Mouse (Mus musculus): Measurements from ENCODE around the gene Tmem181a. TPM values are rescaled to one million over a fixed set of nuclear protein-coding genes. Genes with fewer than 3 reads are reported as not detected.
"Not testable (repeated sequence)": the region's sequence is repeated elsewhere in the genome, so short reads cannot be mapped to it uniquely, and the experiment has no call there.

Tmem181a gene
- polyA plus RNA-seq, 1 experiment = 6.7 TPM

GRCm38 (mm10) chr17:6274693-6275092 lies 18.0 kb downstream of the Tmem181a start:
- H3K4me3 ChIP-seq (ENCODE audit: extremely low read depth, insufficient read depth, insufficient read length); H3K4me1 ChIP-seq (ENCODE audit: control insufficient read depth, insufficient read depth, insufficient read length); H3K27ac ChIP-seq (ENCODE audit: insufficient read depth, low read length); H3K36me3 ChIP-seq (ENCODE audit: control insufficient read depth, insufficient read depth, low read length); H3K27me3 ChIP-seq (ENCODE audit: control insufficient read depth, insufficient read depth, low read length); DNase-seq (ENCODE audit: low read depth in 1 of 2, low spot score in 2 of 2): not testable (repeated sequence)
- WGBS = 93% methylated on average over 5 of the region's 6 CpGs

GRCm38 (mm10) chr17:6279205-6279604 lies 22.5 kb downstream of the Tmem181a start:
- not testable (repeated sequence) for H3K27me3 ChIP-seq (ENCODE audit: control insufficient read depth, insufficient read depth, low read length); DNase-seq (ENCODE audit: low read depth in 1 of 2, low spot score in 2 of 2); H3K27ac ChIP-seq (ENCODE audit: insufficient read depth, low read length); H3K4me3 ChIP-seq (ENCODE audit: extremely low read depth, insufficient read depth, insufficient read length); H3K36me3 ChIP-seq (ENCODE audit: control insufficient read depth, insufficient read depth, low read length); H3K4me1 ChIP-seq (ENCODE audit: control insufficient read depth, insufficient read depth, insufficient read length)
- 58% methylated on average over 8 of the region's 8 CpGs for WGBS

- H3K4me1 ChIP-seq (ENCODE audit: control insufficient read depth, insufficient read depth, insufficient read length); H3K27ac ChIP-seq (ENCODE audit: insufficient read depth, low read length); H3K4me3 ChIP-seq (ENCODE audit: extremely low read depth, insufficient read depth, insufficient read length); H3K36me3 ChIP-seq (ENCODE audit: control insufficient read depth, insufficient read depth, low read length); DNase-seq (ENCODE audit: low read depth in 1 of 2, low spot score in 2 of 2); H3K27me3 ChIP-seq (ENCODE audit: control insufficient read depth, insufficient read depth, low read length): not testable (repeated sequence)
- 92% methylated on average over 10 of the region's 10 CpGs for WGBS
Observed at GRCm38 (mm10) chr17:6279772-6280171, 23.1 kb downstream of the Tmem181a start.

- not testable (repeated sequence) for DNase-seq (ENCODE audit: low read depth in 1 of 2, low spot score in 2 of 2); H3K4me1 ChIP-seq (ENCODE audit: control insufficient read depth, insufficient read depth, insufficient read length); H3K4me3 ChIP-seq (ENCODE audit: extremely low read depth, insufficient read depth, insufficient read length); H3K27me3 ChIP-seq (ENCODE audit: control insufficient read depth, insufficient read depth, low read length); H3K36me3 ChIP-seq (ENCODE audit: control insufficient read depth, insufficient read depth, low read length); H3K27ac ChIP-seq (ENCODE audit: insufficient read depth, low read length)
- WGBS = 97% methylated on average over 19 of the region's 19 CpGs
Observed at GRCm38 (mm10) chr17:6280513-6280912, 23.9 kb downstream of the Tmem181a start.

- not testable (repeated sequence) for H3K4me1 ChIP-seq (ENCODE audit: control insufficient read depth, insufficient read depth, insufficient read length); H3K27ac ChIP-seq (ENCODE audit: insufficient read depth, low read length); H3K27me3 ChIP-seq (ENCODE audit: control insufficient read depth, insufficient read depth, low read length); H3K36me3 ChIP-seq (ENCODE audit: control insufficient read depth, insufficient read depth, low read length); DNase-seq (ENCODE audit: low read depth in 1 of 2, low spot score in 2 of 2); H3K4me3 ChIP-seq (ENCODE audit: extremely low read depth, insufficient read depth, insufficient read length)
- WGBS = 96% methylated on average over 8 of the region's 10 CpGs
Observed at GRCm38 (mm10) chr17:6283137-6283536, 26.5 kb downstream of the Tmem181a start.

- WGBS = 91% methylated on average over 5 of the region's 5 CpGs
- not testable (repeated sequence) for H3K27me3 ChIP-seq (ENCODE audit: control insufficient read depth, insufficient read depth, low read length); DNase-seq (ENCODE audit: low read depth in 1 of 2, low spot score in 2 of 2); H3K36me3 ChIP-seq (ENCODE audit: control insufficient read depth, insufficient read depth, low read length); H3K4me3 ChIP-seq (ENCODE audit: extremely low read depth, insufficient read depth, insufficient read length); H3K27ac ChIP-seq (ENCODE audit: insufficient read depth, low read length); H3K4me1 ChIP-seq (ENCODE audit: control insufficient read depth, insufficient read depth, insufficient read length)
Observed at GRCm38 (mm10) chr17:6286169-6286568, 29.5 kb downstream of the Tmem181a start.

- not testable (repeated sequence) for H3K36me3 ChIP-seq (ENCODE audit: control insufficient read depth, insufficient read depth, low read length); H3K27ac ChIP-seq (ENCODE audit: insufficient read depth, low read length); H3K4me3 ChIP-seq (ENCODE audit: extremely low read depth, insufficient read depth, insufficient read length); DNase-seq (ENCODE audit: low read depth in 1 of 2, low spot score in 2 of 2); H3K27me3 ChIP-seq (ENCODE audit: control insufficient read depth, insufficient read depth, low read length); H3K4me1 ChIP-seq (ENCODE audit: control insufficient read depth, insufficient read depth, insufficient read length)
- WGBS = 94% methylated on average over 12 of the region's 12 CpGs
Observed at GRCm38 (mm10) chr17:6289045-6289444, 32.4 kb downstream of the Tmem181a start.

- not testable (repeated sequence) for H3K36me3 ChIP-seq (ENCODE audit: control insufficient read depth, insufficient read depth, low read length); H3K4me1 ChIP-seq (ENCODE audit: control insufficient read depth, insufficient read depth, insufficient read length); H3K27ac ChIP-seq (ENCODE audit: insufficient read depth, low read length); H3K4me3 ChIP-seq (ENCODE audit: extremely low read depth, insufficient read depth, insufficient read length); H3K27me3 ChIP-seq (ENCODE audit: control insufficient read depth, insufficient read depth, low read length); DNase-seq (ENCODE audit: low read depth in 1 of 2, low spot score in 2 of 2)
- WGBS = 83% methylated on average over 1 of the region's 5 CpGs
Observed at GRCm38 (mm10) chr17:6293882-6294281, 37.2 kb downstream of the Tmem181a start.

GRCm38 (mm10) chr17:6297060-6297795 lies 40.6 kb downstream of the Tmem181a start:
- 93% methylated on average over 9 of the region's 15 CpGs for whole genome bisulfite sequencing
- not testable (repeated sequence) for H3K4me1 ChIP-seq (ENCODE audit: control insufficient read depth, insufficient read depth, insufficient read length); H3K4me3 ChIP-seq (ENCODE audit: extremely low read depth, insufficient read depth, insufficient read length); H3K27me3 ChIP-seq (ENCODE audit: control insufficient read depth, insufficient read depth, low read length); H3K36me3 ChIP-seq (ENCODE audit: control insufficient read depth, insufficient read depth, low read length); DNase-seq (ENCODE audit: low read depth in 1 of 2, low spot score in 2 of 2); H3K27ac ChIP-seq (ENCODE audit: insufficient read depth, low read length)

GRCm38 (mm10) chr17:6300190-6300863 lies 43.7 kb downstream of the Tmem181a start:
- 77% methylated on average over 7 of the region's 12 CpGs for WGBS
- H3K27ac ChIP-seq (ENCODE audit: insufficient read depth, low read length); H3K4me3 ChIP-seq (ENCODE audit: extremely low read depth, insufficient read depth, insufficient read length); H3K4me1 ChIP-seq (ENCODE audit: control insufficient read depth, insufficient read depth, insufficient read length); H3K36me3 ChIP-seq (ENCODE audit: control insufficient read depth, insufficient read depth, low read length); H3K27me3 ChIP-seq (ENCODE audit: control insufficient read depth, insufficient read depth, low read length); DNase-seq (ENCODE audit: low read depth in 1 of 2, low spot score in 2 of 2): not testable (repeated sequence)

GRCm38 (mm10) chr17:6304891-6305290 lies 48.2 kb downstream of the Tmem181a start:
- not testable (repeated sequence) for H3K27ac ChIP-seq (ENCODE audit: insufficient read depth, low read length); H3K4me1 ChIP-seq (ENCODE audit: control insufficient read depth, insufficient read depth, insufficient read length); H3K36me3 ChIP-seq (ENCODE audit: control insufficient read depth, insufficient read depth, low read length); DNase-seq (ENCODE audit: low read depth in 1 of 2, low spot score in 2 of 2); H3K4me3 ChIP-seq (ENCODE audit: extremely low read depth, insufficient read depth, insufficient read length); H3K27me3 ChIP-seq (ENCODE audit: control insufficient read depth, insufficient read depth, low read length)
- WGBS = 91% methylated on average over 5 of the region's 6 CpGs

Measured in spleen, adult 2 months (tissue).